Mouse (Mus musculus) cortical plate, adult 2 months (tissue): Measurements from ENCODE around the gene Dolpp1. TPM values are rescaled to one million over a fixed set of nuclear protein-coding genes. Genes with fewer than 3 reads are reported as not detected.
A peak's percentile ranks its signal among the peaks of the same experiment; 100 is the strongest.

ENCODE experiments used
- H3K27ac ChIP-seq: fragments of 200-500 bp; 2 replicates; pipeline ENCODE4 v1.5.1; 2012; ENCODE audit warnings: low read length, control low read depth, inconsistent platforms; ENCODE audit not compliant: insufficient read depth
- H3K4me1 ChIP-seq: fragments of 200-500 bp; 2 replicates; pipeline ENCODE4 v1.6.1; 2011; ENCODE audit warnings: low read length; ENCODE audit not compliant: control insufficient read depth, insufficient read depth
- H3K4me3 ChIP-seq: fragments of 200-500 bp; 2 replicates; pipeline ENCODE4 v1.5.1; 2011; ENCODE audit warnings: mild to moderate bottlenecking, low read length, control low read depth; ENCODE audit not compliant: insufficient read depth
- CTCF ChIP-seq: fragments of 200-500 bp; IDR thresholded peaks from 2 replicates; pipeline ENCODE4 v1.5.1; 2011; ENCODE audit warnings: mild to moderate bottlenecking, control low read depth, low read length; ENCODE audit not compliant: insufficient read depth; ENCODE audit errors: extremely low read depth
- POLR2A ChIP-seq: fragments of 200-500 bp; IDR thresholded peaks from 2 replicates; pipeline ENCODE4 v1.6.1; 2011; ENCODE audit warnings: mild to moderate bottlenecking, low read length, control low read depth; ENCODE audit not compliant: insufficient read depth; ENCODE audit errors: extremely low read depth
- polyA plus RNA-seq: library from polyadenylated mRNA; depleted of rRNA; stranded (reverse); fragments of >200 nt; gene quantifications from 2 replicates; pipeline ENCODE4 v1.2.3, GENCODE M21; 2012

Gene Dolpp1
- polyA plus RNA-seq, 1 experiment = 35.5 TPM

GRCm38 (mm10) chr2:30440211-30440700 lies 48.2 kb downstream of the Dolpp1 start:
- H3K4me1 ChIP-seq = peaks cover 14% of the 10 kb centered on the region
- H3K27ac ChIP-seq = peak overlapping the region; percentile 97
- no peak overlapping the region for H3K4me3 ChIP-seq
- TF ChIP-seq POLR2A = no peak
- no peak for TF ChIP-seq CTCF

- H3K4me1 ChIP-seq = peaks cover 14% of the 10 kb centered on the region
- no peak overlapping the region for H3K4me3 ChIP-seq
- peak; percentile 69 for TF ChIP-seq CTCF
- TF ChIP-seq POLR2A = 0 out of 2 replicates have a peak, but pooled peaks have one; percentile 51
- peak overlapping the region; percentile 97 for H3K27ac ChIP-seq
These were observed 48.9 kb downstream of the Dolpp1 start for GRCm38 (mm10) chr2:30440701-30441517.

- peak overlapping the region; percentile 97 for H3K27ac ChIP-seq
- peaks cover 14% of the 10 kb centered on the region for H3K4me1 ChIP-seq
- TF ChIP-seq CTCF (no peak), POLR2A (peak; percentile 65; the same call in 1 of the 2 replicates)
- peak overlapping the region; percentile 4; the same call in 1 of the 2 replicates for H3K4me3 ChIP-seq
These were observed 49.8 kb downstream of the Dolpp1 start for GRCm38 (mm10) chr2:30441518-30442497.

- peaks cover 14% of the 10 kb centered on the region for H3K4me1 ChIP-seq
These were observed 50.4 kb downstream of the Dolpp1 start for GRCm38 (mm10) chr2:30442498-30442890.

GRCm38 (mm10) chr2:30443281-30443680 lies 51.2 kb downstream of the Dolpp1 start:
- Histone ChIP-seq H3K4me1 (peaks cover 14% of the 10 kb centered on the region), H3K4me3 (no peak overlapping the region), H3K27ac (peak overlapping the region; percentile 97; the same call in 1 of the 2 replicates)
- TF ChIP-seq POLR2A = no peak
- no peak for TF ChIP-seq CTCF

More at GRCm38 (mm10) chr2:30442498-30442890, 50.4 kb downstream of the Dolpp1 start:
- Histone ChIP-seq H3K4me3 (no peak overlapping the region), H3K27ac (peak overlapping the region; percentile 97)
- TF ChIP-seq CTCF (no peak), POLR2A (no peak)

- no peak overlapping the region for H3K4me3 ChIP-seq
- TF ChIP-seq POLR2A (no peak), CTCF (no peak)
- no peak overlapping the region for H3K27ac ChIP-seq
- H3K4me1 ChIP-seq = peaks cover 14% of the 10 kb centered on the region
These were observed 52.0 kb downstream of the Dolpp1 start for GRCm38 (mm10) chr2:30444006-30444405.

GRCm38 (mm10) chr2:30444450-30444849 lies 52.4 kb downstream of the Dolpp1 start:
- Histone ChIP-seq H3K4me1 (peaks cover 14% of the 10 kb centered on the region), H3K4me3 (no peak overlapping the region), H3K27ac (no peak overlapping the region)
- TF ChIP-seq POLR2A = no peak
- TF ChIP-seq CTCF = no peak

- Histone ChIP-seq H3K4me1 (peaks cover 14% of the 10 kb centered on the region), H3K4me3 (no peak overlapping the region), H3K27ac (no peak overlapping the region)
- TF ChIP-seq CTCF = no peak
- TF ChIP-seq POLR2A = no peak
These were observed 53.3 kb downstream of the Dolpp1 start for GRCm38 (mm10) chr2:30445312-30445711.
